Mouse (Mus musculus): Measurements from ENCODE around the gene Chl1.

DNA sequence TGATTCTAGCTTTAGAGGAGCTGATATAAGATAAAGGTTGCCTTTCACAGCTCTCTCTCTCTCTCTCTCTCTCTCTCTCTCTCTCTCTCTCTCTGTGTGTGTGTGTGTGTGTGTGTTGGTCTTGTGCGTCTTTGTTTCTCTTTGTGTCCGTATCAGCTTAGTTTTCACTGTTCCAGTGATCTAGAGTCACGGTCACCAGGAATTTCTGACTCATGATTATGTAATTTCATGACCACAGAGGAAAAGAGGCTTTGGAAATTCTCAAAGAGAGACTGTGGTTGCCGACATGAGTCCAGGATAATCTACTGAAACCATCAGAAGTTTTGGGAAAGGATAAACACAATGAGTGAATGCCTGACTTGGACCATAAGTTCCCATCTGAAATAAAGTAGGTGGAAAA is 110.5 kb downstream of the Chl1 start:
- no peak for TF ChIP-seq CHD2 (IDR thresholded peaks at IDR 0.05; ENCODE audit: low read depth, low read length)
- TF ChIP-seq HCFC1 (IDR thresholded peaks at IDR 0.05; ENCODE audit: borderline replicate concordance, insufficient read depth, low read length): no peak

All from ES-E14 (cell line).